Mouse (Mus musculus): ENCODE measurements around the gene Smim7. TPM values are rescaled to one million over a fixed set of nuclear protein-coding genes. Genes with fewer than 3 reads are reported as not detected.

Smim7 gene
- polyA plus RNA-seq, 1 experiment, result 79.2 TPM

DNA sequence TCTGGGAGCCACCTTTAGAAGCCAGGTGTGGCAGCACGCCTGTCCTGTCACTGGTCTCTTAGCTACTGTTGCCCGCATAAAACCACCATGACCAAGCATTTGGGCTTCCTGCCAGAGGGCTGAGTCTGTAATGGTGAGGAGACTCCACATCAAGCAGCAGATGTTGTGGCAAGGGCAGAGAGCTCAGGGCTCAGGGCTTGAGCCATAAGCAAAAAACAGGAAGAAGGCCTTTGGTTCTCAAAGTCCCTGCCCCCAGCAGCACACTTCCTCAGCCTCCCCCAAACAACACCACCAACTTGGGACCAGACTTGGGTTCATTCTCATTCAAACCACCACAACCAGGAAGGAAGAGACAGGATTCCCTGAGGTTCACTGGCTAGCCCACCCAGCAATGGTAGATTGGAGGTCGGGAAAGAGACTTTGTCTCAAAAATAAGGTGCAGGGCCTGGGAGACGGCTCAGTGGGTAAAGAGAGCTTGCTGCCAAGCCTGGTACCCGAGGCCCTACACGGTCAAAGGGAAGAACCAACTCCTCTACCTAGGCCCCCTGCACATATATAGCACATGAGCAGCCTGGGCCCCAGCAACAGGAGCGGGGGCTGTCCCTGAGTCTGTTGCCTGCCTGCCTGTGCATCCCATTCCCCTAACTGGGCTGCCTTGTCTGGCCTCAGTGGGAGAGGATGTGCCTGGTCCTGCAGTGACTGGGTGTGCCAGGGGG is 12.3 kb upstream of the Smim7 start:
- no peak for DNase-seq
- H3K27me3 ChIP-seq (ENCODE audit: control insufficient read depth, insufficient read depth, low read length), result no peaks in the 10 kb centered on the region
- H3K4me1 ChIP-seq (replicated peaks; ENCODE audit: control insufficient read depth, insufficient read depth, low read length), result peaks cover 12% of the 10 kb centered on the region
- H3K36me3 ChIP-seq (ENCODE audit: control insufficient read depth, insufficient read depth, low read length), result no peaks in the 10 kb centered on the region
- peak overlapping the region; percentile 1; the same call in 1 of the 2 replicates for H3K27ac ChIP-seq (ENCODE audit: control insufficient read depth, insufficient read depth, low read length)
- no peak for TF ChIP-seq CTCF (IDR thresholded peaks at IDR 0.05; ENCODE audit: borderline replicate concordance, control insufficient read depth, extremely low read depth, insufficient read depth, low read length, poor library complexity)
- TF ChIP-seq POLR2A (IDR thresholded peaks at IDR 0.05; ENCODE audit: control insufficient read depth, extremely low read depth, insufficient read depth, low read length, poor library complexity), result no peak
- no peak overlapping the region for H3K4me3 ChIP-seq (ENCODE audit: control insufficient read depth, insufficient read depth, low read length)
- WGBS, result 22% methylated on average over 7 of the region's 7 CpGs

DNA sequence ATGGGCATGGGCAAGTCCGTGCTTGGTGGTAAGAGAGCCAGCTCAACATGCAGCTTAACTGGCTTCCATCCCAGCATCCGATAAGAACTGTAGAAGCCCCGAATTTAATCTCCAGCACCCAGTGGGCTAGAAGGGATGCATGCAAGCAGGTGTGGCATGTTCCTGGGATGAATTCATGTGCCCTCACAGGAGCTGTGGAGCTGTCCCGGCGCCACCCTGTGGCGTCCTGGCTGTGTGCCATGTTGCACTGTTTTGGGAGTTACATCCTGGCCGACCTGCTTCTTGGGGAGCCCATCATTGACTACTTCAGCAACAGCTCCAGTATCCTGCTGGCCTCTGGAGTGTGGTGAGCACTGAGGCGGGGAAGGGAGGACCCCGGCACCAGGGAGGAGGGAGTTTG is 8.5 kb upstream of the Smim7 start:
- 82% methylated on average over 9 of the region's 9 CpGs for WGBS

DNA sequence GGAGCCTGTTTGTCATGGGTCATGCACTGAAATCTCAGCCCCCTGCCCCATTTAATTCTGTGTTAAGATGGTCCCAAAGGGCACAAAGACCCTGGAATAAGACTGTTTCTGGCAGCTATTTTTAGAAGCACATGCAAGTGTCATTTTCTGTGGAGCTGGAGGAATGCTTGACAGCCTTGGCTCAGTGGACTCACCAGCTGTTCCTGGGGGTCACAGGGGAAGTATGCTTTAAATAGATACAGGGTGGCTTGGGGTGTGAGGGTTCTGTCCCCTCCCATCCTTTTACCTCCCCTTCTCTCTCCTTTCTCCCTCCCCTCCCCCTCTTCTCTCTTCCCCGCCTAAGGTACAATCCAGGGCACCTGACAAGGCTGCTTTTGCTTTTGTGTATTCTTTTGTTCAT is 7.1 kb upstream of the Smim7 start:
- no peak for TF ChIP-seq CTCF (IDR thresholded peaks at IDR 0.05; ENCODE audit: borderline replicate concordance, control insufficient read depth, extremely low read depth, insufficient read depth, low read length, poor library complexity)
- no peak for TF ChIP-seq POLR2A (IDR thresholded peaks at IDR 0.05; ENCODE audit: control insufficient read depth, extremely low read depth, insufficient read depth, low read length, poor library complexity)
- H3K27ac ChIP-seq (ENCODE audit: control insufficient read depth, insufficient read depth, low read length), result no peak overlapping the region
- no peak overlapping the region for H3K4me3 ChIP-seq (ENCODE audit: control insufficient read depth, insufficient read depth, low read length)
- 96% methylated on average over 1 of the region's 1 CpGs for WGBS
- no peak for DNase-seq
- H3K36me3 ChIP-seq (ENCODE audit: control insufficient read depth, insufficient read depth, low read length), result no peaks in the 10 kb centered on the region
- H3K27me3 ChIP-seq (ENCODE audit: control insufficient read depth, insufficient read depth, low read length), result no peaks in the 10 kb centered on the region
- peaks cover 4% of the 10 kb centered on the region for H3K4me1 ChIP-seq (replicated peaks; ENCODE audit: control insufficient read depth, insufficient read depth, low read length)

More for the DNA sequence above, 8.5 kb upstream of the Smim7 start:
- Histone ChIP-seq H3K4me1 (replicated peaks; ENCODE audit: control insufficient read depth, insufficient read depth, low read length) (peaks cover 12% of the 10 kb centered on the region), H3K36me3 (ENCODE audit: control insufficient read depth, insufficient read depth, low read length) (no peaks in the 10 kb centered on the region), H3K27ac (ENCODE audit: control insufficient read depth, insufficient read depth, low read length) (no peak overlapping the region), H3K4me3 (ENCODE audit: control insufficient read depth, insufficient read depth, low read length) (no peak overlapping the region), H3K27me3 (ENCODE audit: control insufficient read depth, insufficient read depth, low read length) (no peaks in the 10 kb centered on the region)
- no peak for TF ChIP-seq POLR2A (IDR thresholded peaks at IDR 0.05; ENCODE audit: control insufficient read depth, extremely low read depth, insufficient read depth, low read length, poor library complexity)
- no peak for TF ChIP-seq CTCF (IDR thresholded peaks at IDR 0.05; ENCODE audit: borderline replicate concordance, control insufficient read depth, extremely low read depth, insufficient read depth, low read length, poor library complexity)
- DNase-seq, result no peak

DNA sequence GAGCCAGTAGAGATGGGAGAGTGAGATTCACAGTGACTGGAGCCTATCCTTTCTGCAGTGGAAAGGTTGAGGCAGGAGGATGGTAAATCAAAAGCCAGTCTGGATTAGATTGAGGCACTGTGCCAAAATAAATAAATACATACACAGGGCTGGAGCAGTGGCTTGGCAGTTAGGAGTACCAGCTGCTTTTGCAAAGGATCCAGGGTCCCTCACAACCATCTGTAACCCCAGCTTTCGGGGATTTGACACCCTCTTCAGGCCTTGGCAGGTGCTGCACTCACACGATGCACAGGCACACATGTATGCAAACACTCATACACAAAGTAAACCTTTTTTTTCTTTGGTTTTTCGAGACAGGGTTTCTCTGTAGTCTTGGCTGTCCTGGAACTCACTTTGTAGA is 6.4 kb upstream of the Smim7 start:
- no peaks in the 10 kb centered on the region for H3K27me3 ChIP-seq (ENCODE audit: control insufficient read depth, insufficient read depth, low read length)
- WGBS, result 91% methylated on average over 3 of the region's 3 CpGs
- TF ChIP-seq POLR2A (IDR thresholded peaks at IDR 0.05; ENCODE audit: control insufficient read depth, extremely low read depth, insufficient read depth, low read length, poor library complexity) (no peak), CTCF (IDR thresholded peaks at IDR 0.05; ENCODE audit: borderline replicate concordance, control insufficient read depth, extremely low read depth, insufficient read depth, low read length, poor library complexity) (no peak)
- H3K27ac ChIP-seq (ENCODE audit: control insufficient read depth, insufficient read depth, low read length), result no peak overlapping the region
- H3K36me3 ChIP-seq (ENCODE audit: control insufficient read depth, insufficient read depth, low read length), result no peaks in the 10 kb centered on the region
- DNase-seq, result no peak
- peaks cover 4% of the 10 kb centered on the region for H3K4me1 ChIP-seq (replicated peaks; ENCODE audit: control insufficient read depth, insufficient read depth, low read length)
- H3K4me3 ChIP-seq (ENCODE audit: control insufficient read depth, insufficient read depth, low read length), result no peak overlapping the region

DNA sequence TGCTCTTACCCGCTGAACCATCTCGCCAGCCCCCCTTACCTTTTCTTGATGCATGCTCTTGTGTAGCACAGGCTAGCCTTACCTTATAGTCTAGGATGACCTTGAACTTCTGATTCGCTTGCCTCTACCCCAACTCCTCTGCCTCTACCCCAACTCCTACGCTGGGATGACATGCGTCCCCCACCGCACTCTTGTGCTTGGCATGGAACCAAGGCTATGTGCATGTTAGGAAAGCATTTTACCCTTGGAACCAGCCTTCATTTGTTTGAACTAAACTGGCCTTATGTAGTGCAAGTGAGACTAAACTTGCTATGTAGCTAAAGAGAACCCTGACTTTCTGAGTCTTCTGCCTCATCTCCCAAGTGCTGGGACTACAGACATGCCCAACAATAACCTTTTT is 5.0 kb upstream of the Smim7 start:
- TF ChIP-seq POLR2A (IDR thresholded peaks at IDR 0.05; ENCODE audit: control insufficient read depth, extremely low read depth, insufficient read depth, low read length, poor library complexity) (no peak), CTCF (IDR thresholded peaks at IDR 0.05; ENCODE audit: borderline replicate concordance, control insufficient read depth, extremely low read depth, insufficient read depth, low read length, poor library complexity) (no peak)
- Histone ChIP-seq H3K27me3 (ENCODE audit: control insufficient read depth, insufficient read depth, low read length) (no peaks in the 10 kb centered on the region), H3K4me3 (ENCODE audit: control insufficient read depth, insufficient read depth, low read length) (no peak overlapping the region), H3K36me3 (ENCODE audit: control insufficient read depth, insufficient read depth, low read length) (no peaks in the 10 kb centered on the region), H3K4me1 (replicated peaks; ENCODE audit: control insufficient read depth, insufficient read depth, low read length) (peaks cover 7% of the 10 kb centered on the region), H3K27ac (ENCODE audit: control insufficient read depth, insufficient read depth, low read length) (no peak overlapping the region)
- WGBS, result 98% methylated on average over 6 of the region's 6 CpGs
- no peak for DNase-seq

DNA sequence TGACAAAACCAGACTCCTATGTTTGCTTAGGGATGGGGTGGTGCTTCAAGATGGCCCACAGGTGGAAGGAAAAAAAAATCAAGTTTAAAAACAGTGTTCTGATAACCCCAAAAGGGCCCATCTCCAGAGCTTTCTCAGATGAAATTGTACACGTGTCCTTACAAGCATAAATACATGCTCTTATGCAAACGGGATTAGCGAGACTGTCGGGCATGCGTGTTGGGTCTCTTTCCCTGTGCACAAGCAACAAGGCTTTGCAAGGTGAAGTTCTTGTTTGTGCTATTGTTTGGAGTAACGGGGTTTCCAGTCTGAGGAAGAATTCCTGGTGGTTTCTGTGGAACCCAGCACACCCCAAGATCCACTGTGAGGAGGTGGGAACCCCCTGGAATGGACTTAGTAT is 2.6 kb upstream of the Smim7 start:
- no peak for DNase-seq
- WGBS, result 94% methylated on average over 6 of the region's 6 CpGs
- H3K4me1 ChIP-seq (replicated peaks; ENCODE audit: control insufficient read depth, insufficient read depth, low read length), result peaks cover 16% of the 10 kb centered on the region
- no peak overlapping the region for H3K4me3 ChIP-seq (ENCODE audit: control insufficient read depth, insufficient read depth, low read length)
- no peaks in the 10 kb centered on the region for H3K27me3 ChIP-seq (ENCODE audit: control insufficient read depth, insufficient read depth, low read length)
- no peak overlapping the region for H3K27ac ChIP-seq (ENCODE audit: control insufficient read depth, insufficient read depth, low read length)
- 0 out of 2 replicates have a peak, but pooled peaks cover 3% of the 10 kb centered on the region for H3K36me3 ChIP-seq (ENCODE audit: control insufficient read depth, insufficient read depth, low read length)
- no peak for TF ChIP-seq CTCF (IDR thresholded peaks at IDR 0.05; ENCODE audit: borderline replicate concordance, control insufficient read depth, extremely low read depth, insufficient read depth, low read length, poor library complexity)
- TF ChIP-seq POLR2A (IDR thresholded peaks at IDR 0.05; ENCODE audit: control insufficient read depth, extremely low read depth, insufficient read depth, low read length, poor library complexity), result no peak
